Mouse (Mus musculus) neural tube, embryonic 10.5 days (tissue): ENCODE measurements at regions not wholly inside any gene's neighbourhood (a gene's known extent, or its start where the extent isn't known, plus 50 kb on each side); places are given as distances from the start of the nearest gene placed in this dataset.

Source experiments
- DNase-seq: peaks from one replicate; pipeline ENCODE4 v3.0.0-alpha.2; 2017; ENCODE audit warnings: low spot score; ENCODE audit errors: extremely low spot score

DNA sequence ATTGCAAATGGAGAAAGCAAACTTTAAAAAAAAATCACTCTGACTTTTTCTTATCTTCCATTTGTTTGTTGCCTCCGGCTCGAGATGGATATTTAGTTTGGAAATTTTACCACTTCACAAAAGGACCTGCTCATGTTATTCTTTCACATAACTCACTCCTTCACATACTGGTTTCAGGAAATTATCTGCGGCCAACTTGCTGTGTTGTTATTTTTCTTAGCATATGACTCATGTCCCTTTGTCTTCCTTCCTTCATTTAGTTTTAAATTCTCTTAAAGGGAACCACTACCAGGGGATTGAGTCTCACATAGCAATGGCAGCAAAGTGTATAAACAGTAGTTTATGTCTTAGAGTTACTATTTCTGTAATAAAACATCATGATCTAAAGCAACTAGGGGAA is 217.8 kb downstream of the Ahr start:
- DNase-seq, result no peak

DNA sequence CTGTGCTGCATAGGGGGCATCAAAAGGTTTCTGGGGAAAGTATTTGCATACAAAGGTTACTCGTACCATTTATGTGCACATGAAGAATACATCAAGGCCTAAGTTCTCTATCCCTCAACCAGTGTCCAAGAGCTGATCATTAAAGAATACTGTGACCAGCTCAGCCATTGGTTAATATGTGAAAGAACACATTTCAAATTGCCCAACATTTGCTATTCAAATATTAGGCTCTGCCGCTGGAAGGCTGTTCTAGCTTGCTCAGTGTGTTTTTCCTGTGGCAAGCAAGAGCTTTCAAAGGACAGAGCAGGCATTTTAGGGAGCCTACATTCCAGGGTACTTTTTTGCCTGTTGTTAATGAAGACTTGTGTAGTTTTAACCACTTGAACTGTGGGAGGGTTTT is 220.8 kb downstream of the Ahr start:
- DNase-seq, result no peak

DNA sequence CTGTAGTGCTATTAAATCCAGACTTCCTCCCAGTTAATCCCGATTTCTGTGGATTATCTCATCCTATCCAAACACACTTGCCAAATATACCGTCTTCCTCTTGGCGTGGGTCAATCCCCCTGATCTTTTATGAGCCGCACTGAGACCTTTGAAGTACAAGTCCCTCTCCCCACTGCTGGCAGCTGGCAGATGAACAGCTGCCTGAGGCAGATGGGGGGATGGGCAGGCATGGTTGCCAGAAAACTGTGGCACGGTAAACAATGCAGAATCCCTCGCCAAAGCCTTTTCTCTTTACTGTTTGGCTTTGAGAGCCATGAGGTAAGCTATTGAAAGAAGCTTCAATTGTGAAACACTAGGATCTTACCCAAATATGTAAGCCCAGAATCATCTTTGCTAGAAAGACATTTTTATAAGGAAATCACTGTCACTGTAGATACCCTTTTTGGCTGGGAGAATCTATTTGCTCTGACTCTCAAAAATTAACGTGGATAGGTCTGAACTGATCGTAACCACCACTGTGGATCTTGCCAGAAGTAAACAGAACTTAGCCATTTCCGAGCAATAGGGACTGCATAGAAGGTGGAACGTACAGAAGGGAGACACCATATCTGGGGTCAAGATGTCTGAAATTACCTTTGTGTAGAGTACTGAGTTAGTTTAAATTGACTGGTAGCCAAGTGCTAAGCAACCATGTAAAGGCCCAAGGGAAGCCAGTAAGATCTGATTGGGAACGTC is 221.5 kb downstream of the Ahr start:
- peak; percentile 23 for DNase-seq

DNA sequence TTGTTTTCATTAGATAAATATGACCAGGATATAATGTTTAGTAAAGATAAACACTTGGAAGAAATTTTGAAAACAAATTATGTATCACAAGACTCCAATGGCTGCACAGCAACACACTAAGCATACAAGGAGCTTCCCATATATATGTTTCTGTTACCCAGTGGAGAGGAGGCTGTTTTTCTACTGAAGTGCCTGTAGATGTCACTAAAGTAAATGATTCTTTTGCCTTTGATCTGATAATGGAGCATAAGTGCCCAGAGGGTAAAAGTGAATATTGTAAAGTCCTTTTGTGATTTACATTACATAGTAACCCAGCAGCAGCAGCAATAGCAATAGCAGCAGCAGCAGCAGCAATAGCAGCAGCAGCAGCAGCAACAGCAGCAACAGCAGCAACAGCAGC is 226.3 kb downstream of the Ahr start:
- DNase-seq, result no peak

DNA sequence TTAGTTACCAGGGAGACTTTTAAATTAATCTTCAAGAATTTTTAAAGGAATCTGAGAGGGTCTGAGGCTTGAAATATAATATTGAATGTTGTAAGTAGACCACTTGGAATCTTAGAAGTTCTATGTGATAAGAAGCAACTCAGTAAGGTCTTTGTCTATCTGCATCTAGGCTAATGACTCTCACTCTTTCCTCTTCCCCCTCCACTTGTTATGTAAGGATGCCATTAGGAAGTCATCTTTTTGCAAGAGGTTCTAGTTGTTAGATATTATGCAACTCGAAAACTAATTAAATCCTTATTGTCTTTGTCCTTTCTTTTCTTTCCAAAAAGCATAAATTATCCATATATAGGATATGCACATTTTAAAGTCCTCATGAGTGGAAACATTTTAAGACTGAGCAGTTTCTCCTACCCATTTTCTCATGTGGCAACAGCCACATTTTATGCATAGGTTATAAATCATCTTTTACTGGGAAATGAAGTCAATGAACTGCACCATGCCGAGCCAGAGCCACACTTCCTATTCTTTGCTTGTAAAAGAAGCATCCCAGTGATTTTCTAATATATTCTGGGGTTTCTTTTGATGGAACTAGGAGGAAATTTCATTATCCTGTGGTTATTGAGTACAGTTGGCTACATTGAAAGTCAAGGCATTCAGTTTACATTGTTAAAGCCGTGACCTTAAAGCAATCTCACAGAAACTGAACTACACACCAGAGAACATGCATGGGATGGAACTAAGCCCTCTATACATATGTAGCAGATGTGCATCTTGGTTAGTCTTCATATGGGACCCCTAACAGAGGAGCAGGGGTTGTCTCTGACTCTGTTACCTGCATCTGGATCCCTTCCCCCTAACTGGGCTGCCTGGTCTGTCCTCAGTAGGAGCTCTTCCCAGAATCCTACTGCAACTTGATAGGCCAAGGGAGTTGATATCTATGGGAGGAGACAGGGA is 230.8 kb downstream of the Ahr start:
- DNase-seq, result no peak

DNA sequence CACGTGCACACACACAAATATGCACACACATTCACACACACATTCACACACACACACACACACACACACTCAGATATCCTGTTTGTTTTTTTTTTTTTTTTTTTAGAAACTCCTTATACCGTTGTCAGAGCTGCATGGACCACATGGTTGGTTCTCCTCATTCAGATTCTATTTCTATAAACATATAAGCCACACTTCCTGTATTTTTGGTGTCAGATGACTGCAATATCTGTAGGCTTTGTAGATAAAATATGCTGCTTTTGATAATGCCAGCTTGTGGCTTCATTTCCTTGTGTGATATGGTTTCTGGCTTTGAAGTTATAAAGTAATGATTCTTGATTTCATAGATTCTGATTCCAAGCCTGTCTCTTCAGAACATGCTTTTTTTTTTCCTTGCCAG is 231.7 kb downstream of the Ahr start:
- DNase-seq, result no peak

DNA sequence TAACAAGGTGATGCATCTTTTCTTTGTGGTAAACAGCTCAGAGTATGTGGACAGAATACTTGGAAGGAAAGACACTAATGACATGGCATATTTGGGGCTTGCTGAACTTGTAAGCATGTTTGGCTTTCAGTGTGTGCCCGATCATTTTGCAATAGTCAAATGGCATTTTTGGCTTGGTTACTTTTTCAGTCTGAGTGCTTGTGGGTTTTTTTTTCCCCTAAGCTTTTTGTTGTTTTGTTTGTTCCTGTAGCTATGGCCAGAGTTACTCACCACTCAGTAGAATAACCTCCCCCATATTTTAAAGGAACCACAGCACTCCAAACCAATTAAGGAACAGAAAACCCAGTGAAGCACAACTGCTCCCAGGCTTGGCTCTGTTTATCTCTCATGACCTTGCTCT is 240.2 kb downstream of the Ahr start:
- no peak for DNase-seq

DNA sequence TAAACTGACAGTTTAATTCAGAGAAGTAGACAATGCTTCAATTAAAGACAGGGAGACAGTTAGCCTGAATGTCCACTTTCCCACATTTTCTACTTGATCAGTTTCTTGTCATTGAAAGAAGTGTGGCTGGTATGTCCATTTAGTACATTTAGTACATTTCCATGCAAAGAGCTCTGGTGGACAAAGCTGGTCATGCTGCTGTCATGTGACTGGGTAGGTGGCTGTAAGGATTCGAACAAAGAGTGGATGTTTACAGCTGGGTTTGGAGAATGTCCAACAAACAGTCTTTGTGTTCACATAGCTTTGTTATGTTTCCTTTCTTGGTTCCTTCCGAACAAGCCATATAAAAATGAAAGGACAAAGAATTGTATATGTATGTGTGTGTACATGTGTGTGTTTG is 241.3 kb downstream of the Ahr start:
- no peak for DNase-seq

DNA sequence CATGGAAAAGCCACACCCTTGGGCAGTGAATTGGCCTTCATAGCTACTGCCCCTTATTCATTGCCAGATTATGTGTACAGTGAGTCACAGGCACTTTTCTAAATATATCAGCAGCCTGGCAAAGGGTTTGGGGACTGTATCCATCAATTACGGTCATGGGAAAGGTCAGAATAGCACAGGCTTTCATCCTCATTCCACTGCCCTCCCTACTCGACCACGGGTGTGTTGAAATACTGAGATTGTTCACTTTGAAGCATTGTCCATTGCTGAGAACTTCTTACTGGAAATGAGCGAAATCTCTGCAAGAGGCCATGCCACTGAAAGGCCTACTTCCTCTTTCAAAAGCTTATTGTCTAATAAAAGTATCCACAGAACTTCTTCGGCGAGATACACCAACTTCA is 242.9 kb downstream of the Ahr start:
- DNase-seq, result no peak

DNA sequence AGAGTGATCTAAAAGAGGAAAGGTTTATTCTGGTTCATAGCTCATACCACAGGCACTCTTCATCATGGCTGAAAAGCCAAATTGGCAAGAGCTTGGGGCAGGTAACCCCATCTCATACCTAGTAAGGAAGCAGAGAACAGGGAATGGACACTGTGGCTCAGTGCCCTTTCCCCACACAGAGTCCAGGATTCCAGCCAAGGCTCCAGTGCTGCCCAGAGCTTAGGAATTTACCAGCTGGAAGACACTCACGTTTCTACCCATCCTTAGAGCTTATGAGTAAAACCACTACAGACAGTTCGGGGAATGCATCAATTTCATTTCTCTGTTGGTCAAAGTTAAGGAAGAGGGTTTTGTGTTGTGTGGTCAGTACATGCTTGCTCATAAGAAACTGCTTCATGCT is 241.0 kb downstream of the Snx13 start:
- no peak for DNase-seq

DNA sequence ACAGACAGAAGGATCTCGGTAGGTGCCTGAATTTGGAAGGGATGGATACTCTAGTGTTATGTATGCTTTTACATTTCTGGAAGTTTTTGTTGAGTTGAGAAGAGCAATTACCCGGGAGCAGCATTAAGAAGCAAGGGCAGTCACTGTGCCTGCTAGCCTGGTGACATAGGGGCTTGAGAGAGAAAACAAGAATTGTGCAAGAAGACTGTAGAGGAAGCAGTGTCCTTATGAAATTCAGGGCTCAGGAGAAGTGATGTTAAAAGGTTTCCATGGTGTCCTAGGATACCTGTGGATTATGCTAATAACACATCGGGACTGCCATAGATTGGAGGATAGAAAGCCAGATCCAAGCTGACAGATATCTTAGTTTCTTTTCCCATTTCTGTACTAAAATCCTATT is 240.6 kb downstream of the Snx13 start:
- no peak for DNase-seq

DNA sequence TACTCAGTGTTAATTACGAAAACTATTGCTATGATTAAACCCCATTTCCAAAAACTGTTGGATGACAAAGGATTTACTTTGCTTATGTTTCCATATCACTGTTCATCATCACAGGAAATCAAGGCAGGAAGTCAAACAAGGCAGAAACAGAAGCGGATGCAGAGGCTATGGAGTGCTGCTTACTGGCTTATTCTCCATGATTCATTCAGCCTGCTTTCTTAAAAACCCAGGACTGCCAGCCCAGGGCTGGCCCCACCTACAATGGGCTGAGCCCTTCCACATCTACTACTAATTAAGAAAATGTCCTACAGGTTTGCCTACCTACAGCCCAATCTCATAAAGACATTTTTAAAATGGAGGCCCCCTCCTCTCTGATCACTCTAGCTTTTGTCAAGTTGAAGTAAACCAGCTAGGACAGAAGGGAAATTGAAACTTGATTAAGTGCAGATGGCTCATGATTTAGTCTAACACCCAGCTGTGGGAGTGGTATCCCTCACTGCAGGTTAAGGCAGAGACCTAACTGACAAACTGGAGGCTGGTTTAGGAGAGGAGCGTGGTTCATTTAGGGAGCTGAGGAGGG is 240.1 kb downstream of the Snx13 start:
- no peak for DNase-seq

DNA sequence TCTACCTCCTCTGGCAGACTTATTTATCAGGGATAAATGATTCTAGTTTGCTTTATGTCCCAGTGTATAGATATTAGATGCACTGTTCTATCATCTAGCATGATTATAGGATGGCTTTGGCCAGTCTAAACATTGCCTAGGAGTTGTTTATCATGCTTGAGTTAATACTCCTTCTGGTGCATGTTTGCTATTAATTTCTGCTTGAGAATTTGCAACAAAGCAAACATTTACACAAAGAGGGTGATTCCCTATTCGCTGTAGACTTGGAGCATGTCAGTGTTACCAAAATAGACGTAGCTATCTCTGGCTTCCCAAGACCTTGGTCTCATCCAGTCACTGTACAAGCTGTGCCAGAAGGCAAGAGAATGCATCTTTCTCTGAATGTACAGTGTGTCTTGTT is 237.4 kb downstream of the Snx13 start:
- no peak for DNase-seq

DNA sequence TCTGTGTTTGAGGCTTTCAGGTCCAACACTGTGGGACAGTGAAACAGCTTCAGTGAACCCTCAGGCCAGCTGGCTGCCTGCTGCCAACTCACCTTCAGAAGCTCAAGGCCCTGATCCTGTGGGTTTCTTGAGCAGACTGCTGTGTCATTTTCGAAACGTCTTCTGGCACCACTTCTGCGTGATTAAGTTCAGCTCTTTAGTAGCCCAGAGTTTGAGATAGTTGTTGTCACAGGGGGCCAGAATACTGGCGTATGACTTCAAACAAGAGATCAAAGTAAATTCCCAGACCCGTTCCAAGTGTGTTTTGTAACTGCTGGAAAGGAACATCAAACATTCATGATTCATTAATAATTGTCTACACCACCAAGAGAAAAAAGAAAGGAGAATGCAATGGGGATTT is 236.9 kb downstream of the Snx13 start:
- no peak for DNase-seq

DNA sequence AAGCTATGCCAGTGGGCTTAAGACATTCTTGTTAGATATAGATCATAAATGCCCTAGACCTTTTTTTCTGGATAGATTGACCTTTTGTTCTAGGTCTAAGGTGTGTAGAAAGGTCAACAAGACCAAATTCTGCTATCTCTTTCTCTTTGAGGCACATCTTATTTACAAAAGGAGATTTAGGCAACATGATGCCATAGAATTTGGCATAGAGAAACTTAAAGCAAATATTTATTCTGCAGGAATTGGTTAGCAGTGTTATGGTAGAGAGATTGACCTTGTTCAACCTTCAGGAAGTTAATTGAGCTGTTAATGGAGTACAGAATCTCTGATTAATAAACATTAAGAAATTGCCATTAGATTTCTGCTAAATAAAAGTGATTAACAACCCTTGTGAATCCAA is 236.4 kb downstream of the Snx13 start:
- DNase-seq, result no peak

DNA sequence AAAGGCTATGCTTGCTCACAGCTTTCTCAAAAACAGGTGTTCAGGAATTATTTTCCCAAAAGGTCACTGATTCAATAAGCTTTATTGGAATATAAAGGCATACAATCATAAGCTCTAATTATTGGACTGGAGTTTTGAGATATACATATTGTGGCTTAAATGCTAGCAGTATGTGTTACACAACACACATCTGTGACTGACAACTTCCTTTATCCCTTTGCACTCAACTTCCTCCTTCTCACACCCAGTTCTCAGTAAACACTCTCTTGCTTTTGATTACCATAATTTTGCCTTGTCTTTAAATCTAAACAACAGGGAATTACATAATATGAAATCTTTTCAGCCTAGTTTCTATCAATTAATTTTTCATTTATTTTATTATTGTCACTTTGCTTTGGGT is 222.5 kb downstream of the Snx13 start:
- DNase-seq, result no peak

DNA sequence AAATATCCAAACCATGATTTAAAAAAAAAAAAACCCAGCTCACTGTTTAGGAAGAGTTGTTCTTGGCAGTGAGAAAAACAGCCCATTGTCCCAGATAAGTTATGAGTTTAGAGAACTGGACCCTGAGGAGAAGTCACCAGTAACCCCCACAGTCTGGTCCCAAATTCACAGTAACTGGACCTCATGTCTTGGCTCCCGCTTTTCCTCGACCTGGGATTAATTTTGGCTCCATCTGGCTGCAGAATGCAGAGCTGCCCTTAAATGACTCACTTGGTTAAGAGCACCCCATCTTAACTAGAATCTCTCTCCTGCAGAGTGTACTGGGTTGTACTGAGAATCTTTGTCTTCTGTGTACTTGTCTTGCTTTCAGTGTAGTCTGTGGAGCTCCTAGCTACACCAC is 221.0 kb downstream of the Snx13 start:
- DNase-seq, result no peak

DNA sequence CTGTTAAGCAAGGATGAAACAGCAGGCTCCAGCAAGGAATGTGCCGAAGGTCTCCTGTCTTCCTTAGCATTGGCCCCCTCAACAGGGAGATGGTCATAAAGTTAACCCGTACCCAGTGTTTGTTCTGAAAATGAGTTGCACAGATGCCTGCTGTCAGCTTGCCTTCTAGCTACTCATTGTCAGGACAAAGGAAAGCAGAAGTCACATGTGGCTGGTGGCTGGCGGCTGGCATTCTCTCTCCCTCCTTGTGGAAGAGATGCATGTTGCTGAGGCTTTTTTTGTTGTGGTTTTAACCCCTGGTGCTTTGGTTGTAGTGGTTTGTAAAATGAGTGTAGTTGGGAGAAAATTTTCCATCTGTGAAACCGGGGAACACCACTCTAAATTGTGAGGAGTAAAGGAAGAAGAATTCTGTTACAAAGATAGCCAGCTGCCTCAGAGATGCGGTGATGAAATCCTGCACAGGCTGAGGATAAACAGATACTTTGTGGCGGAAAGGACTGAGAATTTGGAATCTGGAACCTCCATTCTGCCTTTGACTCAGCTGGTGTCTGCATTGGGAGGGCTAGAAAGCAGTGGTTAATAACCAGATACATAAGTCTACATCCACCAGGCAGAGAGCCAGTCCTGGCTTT is 220.2 kb downstream of the Snx13 start:
- no peak for DNase-seq

DNA sequence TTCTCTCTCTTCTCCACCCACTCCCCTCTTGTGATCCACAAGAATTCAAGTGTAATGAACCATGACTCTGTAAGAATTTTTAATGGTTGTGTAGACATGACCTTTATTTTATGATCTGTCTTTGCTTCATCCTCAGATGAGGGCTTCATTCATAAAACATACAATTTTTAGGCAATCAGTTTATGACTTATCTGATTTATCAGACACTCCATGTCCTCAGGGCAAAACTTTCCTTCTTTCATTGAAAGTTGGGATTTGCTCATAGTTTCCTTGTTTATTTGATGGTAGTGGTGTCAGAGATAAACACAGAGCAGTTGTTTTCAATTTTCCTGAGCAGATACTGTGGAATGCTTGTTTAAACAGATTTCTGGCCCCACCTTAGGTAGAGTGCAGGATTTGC is 212.8 kb downstream of the Snx13 start:
- DNase-seq, result no peak

DNA sequence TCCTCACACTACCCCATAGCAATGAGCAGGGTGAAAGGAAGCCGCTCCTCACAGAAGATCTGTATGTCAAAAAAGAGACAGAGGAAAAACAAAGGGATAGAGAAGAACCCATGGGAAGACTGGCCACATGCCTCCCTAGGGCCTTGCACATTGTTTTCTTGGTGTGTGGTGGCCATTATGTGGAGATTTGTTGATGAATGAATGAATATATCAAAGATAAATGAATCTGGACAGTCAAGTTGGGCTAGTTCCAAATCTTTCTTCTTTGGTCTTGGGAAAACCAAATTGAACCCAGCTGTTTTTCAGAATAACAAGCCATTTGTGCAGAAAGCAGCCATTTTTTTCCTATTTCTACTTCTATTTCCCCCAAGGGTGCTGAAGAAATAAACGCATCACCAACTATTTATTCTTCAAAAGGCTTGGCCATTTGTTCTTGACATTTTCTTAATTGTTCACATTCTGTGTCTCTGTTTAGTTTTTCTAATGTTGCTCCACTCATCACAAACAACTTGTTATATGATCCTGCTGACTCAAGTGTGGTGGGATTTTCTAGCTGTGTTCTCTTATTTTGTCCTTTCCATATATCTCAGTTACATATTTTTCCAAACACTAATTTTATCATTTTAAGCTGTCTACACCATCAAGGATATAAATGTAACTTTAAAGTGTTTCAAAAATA is 208.9 kb downstream of the Snx13 start:
- DNase-seq, result no peak

DNA sequence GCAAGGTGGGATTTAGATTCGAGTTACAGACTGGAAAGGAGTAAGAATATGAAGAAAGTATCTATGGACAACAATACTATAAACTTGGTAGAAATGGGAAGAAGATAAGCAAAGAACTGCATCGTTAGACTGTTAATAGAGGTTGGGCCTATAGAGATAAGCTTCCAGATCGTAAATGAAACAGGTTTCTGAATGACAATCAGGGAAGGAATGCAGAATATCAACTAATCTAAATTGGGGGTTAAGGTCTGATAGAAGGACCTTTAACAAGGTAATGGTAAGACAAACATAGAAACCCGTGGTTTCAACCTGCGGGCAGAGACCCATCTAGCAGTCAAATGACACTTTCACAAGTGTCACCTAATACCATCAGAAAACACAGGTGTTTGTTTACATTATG is 201.5 kb downstream of the Snx13 start:
- DNase-seq, result no peak
